ENCODE assay signal across 8 mouse cellular contexts in the genomic region with DNA sequence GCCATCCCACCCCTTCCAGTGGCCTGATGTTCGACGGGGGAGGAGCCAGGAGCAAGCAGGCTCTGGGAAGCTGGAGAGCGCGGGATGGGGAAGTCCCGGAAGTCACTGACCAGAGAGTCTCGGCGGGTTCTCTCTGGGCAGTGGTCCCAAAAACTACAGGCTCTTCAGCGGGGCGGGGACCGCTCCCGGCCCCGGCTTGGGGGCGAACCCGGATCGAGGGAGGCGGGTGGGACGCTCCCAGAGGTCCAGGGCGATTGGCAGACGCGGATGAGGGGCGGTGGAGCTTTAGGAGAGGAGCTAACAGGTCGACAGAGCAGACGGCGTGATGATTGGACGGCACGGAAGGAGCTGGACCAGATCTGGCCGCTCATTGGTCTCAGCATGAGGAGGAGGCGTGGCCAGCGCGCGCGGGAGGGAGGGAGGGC. TPM values are rescaled to one million over a fixed set of nuclear protein-coding genes. Genes with fewer than 3 reads are reported as not detected.
DNase-seq lines count a peak whose midpoint lies in the region; ATAC-seq and TF ChIP-seq lines count a peak whose summit lies in the region.

Gene Dcbld2 (plus strand): TSS at position 382 of the 425 bp plus-strand sequence.

- no peak for TF ChIP-seq POLR2A in lung, adult 2 months (IDR thresholded peaks at IDR 0.05; ENCODE audit: borderline replicate concordance, extremely low read depth, low read depth, low read length)

- no peaks in the 10 kb centered on the region for H3K36me3 ChIP-seq in ES-E14 (ENCODE audit: control insufficient read depth, insufficient read depth, low read length, poor library complexity, severe bottlenecking)
- no peaks in the 10 kb centered on the region for H3K36me3 ChIP-seq in forebrain, embryonic 15.5 days

- H3K4me1 ChIP-seq in ES-E14 (ENCODE audit: control insufficient read depth in 2 of 2, insufficient read depth in 2 of 2, low read length in 2 of 2, poor library complexity in 1 of 2) = 0 out of 4 replicates have a peak, but pooled peaks cover 0 to 3% of the 10 kb centered on the region in 2 experiments
- H3K4me1 ChIP-seq in forebrain, embryonic 15.5 days = peaks cover 13% of the 10 kb centered on the region
- H3K4me1 ChIP-seq in lung, adult 2 months (ENCODE audit: control insufficient read depth, insufficient read depth, low read length) = no peaks in the 10 kb centered on the region

- TF ChIP-seq CTCF in lung, adult 2 months (IDR thresholded peaks at IDR 0.05; ENCODE audit: insufficient read depth, low read length) = no peak

- H3K27me3 ChIP-seq in forebrain, embryonic 15.5 days = no peaks in the 10 kb centered on the region

- peak within 1 kb of the TSS; percentile 53 for H3K4me2 ChIP-seq in forebrain, embryonic 15.5 days (replicated peaks)

- under 1% methylated on average over 32 of the region's 32 CpGs for WGBS in forebrain, embryonic 15.5 days
- WGBS in lung, adult 2 months = under 1% methylated on average over 32 of the region's 32 CpGs

- intact Hi-C loops in heart, postnatal 25 days (cut with DNase I) = loop anchor here (5.0 kb wide), 2 partner anchors 61 to 114 kb away; partner anchors contain the start of gene St3gal6

- H3K4me3 ChIP-seq in ES-E14 (ENCODE audit: insufficient read depth in 1 of 2, low read depth in 1 of 2, low read length in 2 of 2, poor library complexity in 1 of 2, severe bottlenecking in 1 of 2) = peak within 1 kb of the TSS; percentile 87 to 88
- peak within 1 kb of the TSS; percentile 59 for H3K4me3 ChIP-seq in forebrain, embryonic 15.5 days
- peak within 1 kb of the TSS; percentile 80 for H3K4me3 ChIP-seq in lung, adult 2 months (replicated peaks; ENCODE audit: extremely low read depth, low read depth, low read length)

- in situ Hi-C loops in ES-E14 (cut with MboI; ENCODE audit: low sequenced_read_pairs in 2 of 2, unreplicated experiment in 2 of 2) = no loop called here

- ATAC-seq in forebrain, embryonic 15.5 days (replicated peaks) = peak; percentile 100
- ATAC-seq in neutrophil, adult 5-6 weeks (ENCODE audit: extremely low read depth, insufficient number of reproducible peaks, low FRiP score, poor library complexity, severe bottlenecking) = peak; percentile 98

- H3K9me3 ChIP-seq in ES-E14 (ENCODE audit: control insufficient read depth, insufficient read depth, low read depth, low read length) = no peaks in the 10 kb centered on the region
- no peaks in the 10 kb centered on the region for H3K9me3 ChIP-seq in forebrain, embryonic 15.5 days

- no peak within 1 kb of the TSS for H3K27ac ChIP-seq in ES-E14 (ENCODE audit: insufficient read depth, low read depth, low read length, poor library complexity, severe bottlenecking)
- H3K27ac ChIP-seq in forebrain, embryonic 15.5 days (replicated peaks) = peak within 1 kb of the TSS; percentile 85

- peak; percentile 96 for DNase-seq in ES-E14 (ENCODE audit: low read depth, low spot score)
- peak; percentile 97 for DNase-seq in cerebellum, adult 11-12 months
- DNase-seq in heart, postnatal 25 days (ENCODE audit: low spot score) = peak; percentile 99
- DNase-seq in layer of hippocampus, adult 18-20 months (ENCODE audit: low spot score in 2 of 2) = peak; percentile 96 to 98
- peak; percentile 92 for DNase-seq in lung, adult 2 months
- peak; percentile 84 to 85 for DNase-seq in thymus, adult 18-20 months

- H3K9ac ChIP-seq in ES-E14 (ENCODE audit: insufficient read depth, low read depth, low read length, poor library complexity, severe bottlenecking) = peak within 1 kb of the TSS; percentile 91
- H3K9ac ChIP-seq in forebrain, embryonic 15.5 days (replicated peaks) = peak within 1 kb of the TSS; percentile 75

TF ChIP-seq in ES-E14, 5 proteins besides CTCF, POLR2A, EP300 and RAD21:
- TF ChIP-seq ZNF384 (IDR thresholded peaks at IDR 0.05; ENCODE audit: low read depth, low read length) (no peak), HCFC1 (IDR thresholded peaks at IDR 0.05; ENCODE audit: borderline replicate concordance, insufficient read depth, low read length) (no peak)

RNA-seq across cellular contexts. Expression of gene Dcbld2, which starts in this region (rescaled TPM):
- 42.5 and 45.7 TPM in 2 replicates for total RNA-seq in ES-E14 (2012; rRNA removed)
- 5.0 and 6.2 TPM in 2 replicates for polyA plus RNA-seq in forebrain, embryonic 15.5 days (2015; fragmentation: Nextera tagmentation; extraction: Ambion mirVana)
- total RNA-seq in heart, postnatal 25 days (2021) = 10 to 100 TPM; 17.8 to 19.2 TPM
- 10 to 100 TPM; 11.3 to 14.0 TPM for total RNA-seq in layer of hippocampus, adult 18-20 months (2021)
- 10.6 and 14.0 TPM in 2 replicates for polyA plus RNA-seq in lung, adult 2 months (2012; rRNA removed)
- 0.35 and 5.5 TPM in 2 replicates for total RNA-seq in neutrophil, adult 5-6 weeks (2017)
